Mouse (Mus musculus) CD4-positive naive resting alpha-beta T cell, adult 76 days (primary cell): ENCODE data around the gene Arhgap44. TPM values are rescaled to one million over a fixed set of nuclear protein-coding genes. Genes with fewer than 3 reads are reported as not detected.

Source experiments
- total RNA-seq: library from RNA; stranded (reverse); gene quantifications from one replicate; pipeline ENCODE4 v1.2.4, GENCODE M21; 2023

Arhgap44 gene
- not detected for total RNA-seq

GRCm38 (mm10) chr11:65162767-65163120 is at the start of gene Arhgap44:
TSS of gene Arhgap44 (minus strand) at chr11:65162961.

GRCm38 (mm10) chr11:65159791-65160190 is 3.0 kb downstream of the Arhgap44 start, which contains the start of gene 1700086D15Rik:
TSS of gene 1700086D15Rik (minus strand) at chr11:65159891.

GRCm38 (mm10) chr11:64978720-64979488 is 183.9 kb downstream of the Arhgap44 start, which contains the start of gene Elac2:
TSS of gene Elac2 (plus strand) at chr11:64979038.

Other genes with a start within 250 kb of the Arhgap44 start
- 28.4 TPM for gene Elac2, start 183.9 kb downstream of the Arhgap44 start, total RNA-seq
- gene 1700086D15Rik, start 3.1 kb downstream of the Arhgap44 start, total RNA-seq = not detected
- gene Myocd, start 107.0 kb upstream of the Arhgap44 start, total RNA-seq = not detected